Mouse (Mus musculus): ENCODE data around the gene Trim58. TPM values are rescaled to one million over a fixed set of nuclear protein-coding genes. Genes with fewer than 3 reads are reported as not detected.

The Trim58 gene
- total RNA-seq, 1 experiment from 2014 or later, result 1.3 TPM

GRCm38 (mm10) chr11:58643350-58643749, 3.1 kb downstream of the Trim58 start:
- peak; percentile 22 for DNase-seq

GRCm38 (mm10) chr11:58655151-58655550, 14.9 kb downstream of the Trim58 start:
- no peak for DNase-seq

GRCm38 (mm10) chr11:58658596-58658995, 18.3 kb downstream of the Trim58 start, which contains the start of gene Olfr322:
TSS of gene Olfr322 (plus strand) at chr11:58658782.
- no peak for DNase-seq

GRCm38 (mm10) chr11:58669252-58669651, 29.0 kb downstream of the Trim58 start:
- DNase-seq, result no peak

- DNase-seq, result no peak
Measured at GRCm38 (mm10) chr11:58671825-58672224, 31.6 kb downstream of the Trim58 start.

DNA sequence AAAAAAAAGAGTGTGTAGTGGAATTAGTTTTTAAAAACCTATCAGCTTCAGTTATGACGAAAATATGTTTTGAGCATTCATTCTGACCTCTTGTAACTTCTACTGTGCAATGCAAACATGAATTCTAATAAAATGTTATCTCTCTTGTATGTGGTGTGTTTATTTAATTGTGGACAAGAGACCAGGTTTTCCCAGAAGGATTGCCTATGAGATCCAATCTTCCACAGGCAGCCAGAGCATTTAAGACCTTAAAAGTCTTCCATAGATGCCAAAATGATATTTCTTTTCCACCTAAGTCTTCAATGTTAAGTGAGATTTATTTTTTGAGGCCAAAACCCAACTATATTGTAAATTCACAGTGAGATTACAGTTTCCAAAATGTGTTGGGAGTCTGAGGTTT, 40.5 kb downstream of the Trim58 start, which contains the start of gene Olfr320:
Olfr320 (plus strand) TSS at position 301 of the 400 bp plus-strand sequence.
- DNase-seq, result no peak

DNA sequence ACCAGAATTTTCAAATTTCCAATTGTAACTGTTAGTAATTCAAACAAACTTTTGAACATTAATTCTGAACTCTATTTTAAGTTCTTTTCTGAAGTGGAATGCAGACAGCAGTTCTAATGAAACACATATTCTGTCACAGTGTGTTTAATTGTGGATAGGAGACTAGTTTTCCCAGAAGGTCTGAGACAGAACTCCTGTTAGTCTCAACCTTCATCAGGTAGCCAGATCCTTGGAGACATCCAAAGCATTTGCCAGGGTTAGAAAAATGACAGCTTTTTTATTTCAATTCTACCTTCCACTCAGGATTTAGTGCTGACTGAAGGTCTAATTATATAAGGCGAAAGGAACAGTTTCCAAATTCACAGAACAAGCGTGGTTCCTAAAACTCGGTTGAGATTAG, 58.6 kb downstream of the Trim58 start, which contains the start of gene Olfr319:
Olfr319 (plus strand) TSS at position 301 of the 400 bp plus-strand sequence.
- DNase-seq, result no peak

Other genes with a start within 250 kb of the Trim58 start
- gene 1810065E05Rik, start 219.4 kb upstream of the Trim58 start, total RNA-seq (2021), result not detected in 2 replicates
- gene Gm12253, start 207.9 kb upstream of the Trim58 start, total RNA-seq (2021), result not detected in 2 replicates
- gene Lypd9, start 187.5 kb upstream of the Trim58 start, total RNA-seq (2021), result not detected in 2 replicates
- gene Olfr30, start 178.2 kb upstream of the Trim58 start, total RNA-seq (2021), result not detected in 2 replicates
- not detected in 2 replicates for gene Olfr332, start 147.9 kb upstream of the Trim58 start, total RNA-seq (2021)
- gene Olfr331, start 137.9 kb upstream of the Trim58 start, total RNA-seq (2021), result not detected in 2 replicates
- not detected in 2 replicates for gene Olfr330, start 105.6 kb upstream of the Trim58 start, total RNA-seq (2021)
- gene Olfr329-ps, start 94.0 kb upstream of the Trim58 start, total RNA-seq (2021), result not detected in 2 replicates
- 0.15 TPM in 1 of 2 replicates, not detected in the other for gene Olfr328, start 84.8 kb upstream of the Trim58 start, total RNA-seq (2021)
- gene Olfr224, start 69.9 kb upstream of the Trim58 start, total RNA-seq (2021), result not detected in 2 replicates
- not detected in 2 replicates for gene Olfr325, start 62.7 kb upstream of the Trim58 start, total RNA-seq (2021)
- gene Olfr324, start 45.4 kb upstream of the Trim58 start, total RNA-seq (2021), result not detected in 2 replicates
- not detected in 2 replicates for gene 2210407C18Rik, start 24.4 kb upstream of the Trim58 start, total RNA-seq (2021)
- not detected in 2 replicates for gene Olfr323, start 10.0 kb upstream of the Trim58 start, total RNA-seq (2021)
- gene Olfr322, start 18.3 kb downstream of the Trim58 start, total RNA-seq (2021), result not detected in 2 replicates
- not detected in 2 replicates for gene Olfr320, start 40.6 kb downstream of the Trim58 start, total RNA-seq (2021)
- not detected in 2 replicates for gene Olfr319, start 58.7 kb downstream of the Trim58 start, total RNA-seq (2021)
- not detected in 2 replicates for gene Olfr318, start 83.5 kb downstream of the Trim58 start, total RNA-seq (2021)
- gene Olfr317, start 98.7 kb downstream of the Trim58 start, total RNA-seq (2021), result not detected in 2 replicates
- gene Olfr316, start 112.3 kb downstream of the Trim58 start, total RNA-seq (2021), result not detected in 2 replicates
- not detected in 2 replicates for gene Olfr315, start 132.7 kb downstream of the Trim58 start, total RNA-seq (2021)
- not detected in 2 replicates for gene Olfr314, start 142.5 kb downstream of the Trim58 start, total RNA-seq (2021)
- gene Fam183b, start 161.5 kb downstream of the Trim58 start, total RNA-seq (2021), result 4.2 and 4.9 TPM in 2 replicates
- not detected in 2 replicates for gene Olfr313, start 174.5 kb downstream of the Trim58 start, total RNA-seq (2021)
- gene Olfr312, start 188.8 kb downstream of the Trim58 start, total RNA-seq (2021), result not detected in 2 replicates
- gene Olfr311, start 198.8 kb downstream of the Trim58 start, total RNA-seq (2021), result not detected in 2 replicates
- 4.4 and 6.3 TPM in 2 replicates for gene Gm12258, start 206.7 kb downstream of the Trim58 start, total RNA-seq (2021)
- 5.3 and 7.6 TPM in 2 replicates for gene 2810021J22Rik, start 226.8 kb downstream of the Trim58 start, total RNA-seq (2021)

All from adrenal gland, postnatal 14 days (tissue).